Mouse (Mus musculus): Measurements from ENCODE around the gene Snrpa1. TPM values are rescaled to one million over a fixed set of nuclear protein-coding genes. Genes with fewer than 3 reads are reported as not detected.

Snrpa1 gene
- 17.3 and 34.4 TPM in 2 replicates for polyA plus RNA-seq (2012; ENCODE audit: low replicate concordance)

DNA sequence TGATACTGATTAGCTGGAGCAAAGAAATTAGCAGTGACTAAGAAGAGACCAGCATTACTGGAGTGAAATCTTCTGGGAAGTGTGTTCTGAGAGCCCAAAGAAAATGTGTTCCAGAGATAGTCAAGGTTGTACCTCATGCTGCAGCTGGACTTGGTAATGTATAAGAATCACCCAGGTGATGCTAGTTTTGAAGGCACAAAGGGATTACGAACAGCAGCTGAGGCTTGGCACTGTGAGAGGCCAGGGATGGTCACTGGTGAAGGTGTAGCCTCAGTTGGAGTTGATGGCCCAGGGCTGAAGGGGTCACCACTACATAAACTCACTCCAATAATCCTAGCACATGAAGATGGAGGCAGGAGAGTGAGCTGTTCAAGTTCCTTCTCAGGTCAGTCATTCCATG, at the start of gene Snrpa1:
Gene Snrpa1, plus strand, starts transcription at position 301 of the 400 bp plus-strand sequence.

DNA sequence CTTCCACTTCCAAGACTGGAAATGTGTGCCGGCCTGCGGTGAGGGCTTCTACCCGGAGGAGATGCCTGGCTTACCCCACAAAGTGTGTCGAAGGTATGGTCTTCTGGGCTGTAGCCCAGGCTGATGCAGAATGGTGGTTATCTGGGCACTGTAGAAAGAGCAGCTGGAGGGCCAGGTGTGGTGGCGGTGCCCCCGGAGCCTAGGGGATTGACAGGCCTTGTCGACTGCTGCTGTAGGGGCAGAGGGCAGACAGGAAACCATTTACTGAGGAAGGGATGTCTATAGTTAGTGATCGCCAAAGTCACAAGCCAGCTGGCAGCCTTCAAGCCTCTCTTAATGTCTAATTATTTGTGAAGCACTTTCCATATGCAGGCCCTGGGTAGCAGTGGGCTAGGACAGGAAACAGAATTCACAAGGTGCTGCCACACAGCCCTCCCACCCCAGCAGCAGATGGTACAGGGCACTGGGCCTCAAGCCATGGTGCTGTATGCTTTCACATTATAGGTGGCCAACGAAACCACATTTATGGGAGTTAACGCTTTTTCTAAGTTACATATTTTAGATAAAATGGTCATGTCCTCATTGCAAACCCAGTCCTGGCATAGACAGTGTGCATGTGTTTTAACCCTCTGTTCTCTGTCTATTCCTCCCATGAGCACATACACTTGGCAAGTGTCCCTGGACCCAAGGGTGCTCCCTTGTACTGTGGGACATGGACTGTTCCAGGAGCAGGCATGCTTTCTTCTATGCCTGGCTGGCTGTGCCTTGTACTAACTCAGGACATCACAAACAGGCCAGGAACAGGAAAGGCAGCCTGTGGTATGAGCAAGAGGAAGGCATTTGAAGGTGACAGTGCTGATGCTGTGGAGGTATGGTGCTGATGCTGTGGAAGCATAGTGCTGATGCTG, 15.0 kb upstream of the Snrpa1 start, which contains the start of gene Gm45213:
Gene Gm45213, plus strand, starts transcription at position 51 of the 908 bp plus-strand sequence.

DNA sequence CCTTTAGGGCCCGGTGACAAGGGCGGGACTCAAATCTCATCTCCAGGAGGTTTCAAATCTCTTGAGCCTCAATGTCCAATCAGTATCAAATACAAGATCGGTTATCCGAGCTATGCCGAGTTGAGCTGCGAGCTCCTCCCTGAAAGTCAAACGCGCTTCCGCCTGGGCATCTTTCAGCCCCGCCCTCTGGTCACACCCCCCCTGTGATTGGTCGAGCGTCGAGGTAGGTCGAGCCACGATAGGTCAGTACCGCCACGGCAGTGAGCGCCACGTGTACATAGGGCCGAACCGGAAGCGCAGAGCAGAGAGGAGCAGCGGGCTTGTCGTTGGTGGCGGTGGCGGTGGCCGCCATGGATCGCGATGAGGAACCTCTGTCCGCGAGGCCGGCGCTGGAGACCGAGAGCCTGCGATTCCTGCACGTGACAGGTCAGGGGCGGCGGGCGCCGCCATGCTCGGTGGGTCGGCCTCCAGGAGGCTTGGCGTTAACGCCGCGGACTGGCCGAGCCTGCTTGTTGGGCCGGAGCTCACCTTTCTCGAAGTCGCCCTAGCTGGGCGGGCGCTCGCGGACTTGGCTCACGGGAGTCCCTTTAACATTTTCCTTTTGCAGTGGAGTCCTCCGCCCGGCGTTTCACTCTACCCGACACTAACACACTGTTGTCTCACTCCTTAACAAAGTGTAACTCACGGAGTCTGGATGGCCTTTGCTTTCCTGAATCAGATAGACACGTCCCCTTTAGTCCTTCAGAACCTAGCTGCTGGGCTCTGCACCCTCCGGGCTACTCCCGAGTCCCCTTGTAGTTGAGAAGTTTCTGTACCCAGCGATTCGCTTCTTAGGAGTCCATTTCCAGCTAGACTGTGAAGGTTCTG, 20.8 kb downstream of the Snrpa1 start, which contains the start of gene Selenos:
Gene Selenos, plus strand, starts transcription at position 286 of the 867 bp plus-strand sequence.

DNA sequence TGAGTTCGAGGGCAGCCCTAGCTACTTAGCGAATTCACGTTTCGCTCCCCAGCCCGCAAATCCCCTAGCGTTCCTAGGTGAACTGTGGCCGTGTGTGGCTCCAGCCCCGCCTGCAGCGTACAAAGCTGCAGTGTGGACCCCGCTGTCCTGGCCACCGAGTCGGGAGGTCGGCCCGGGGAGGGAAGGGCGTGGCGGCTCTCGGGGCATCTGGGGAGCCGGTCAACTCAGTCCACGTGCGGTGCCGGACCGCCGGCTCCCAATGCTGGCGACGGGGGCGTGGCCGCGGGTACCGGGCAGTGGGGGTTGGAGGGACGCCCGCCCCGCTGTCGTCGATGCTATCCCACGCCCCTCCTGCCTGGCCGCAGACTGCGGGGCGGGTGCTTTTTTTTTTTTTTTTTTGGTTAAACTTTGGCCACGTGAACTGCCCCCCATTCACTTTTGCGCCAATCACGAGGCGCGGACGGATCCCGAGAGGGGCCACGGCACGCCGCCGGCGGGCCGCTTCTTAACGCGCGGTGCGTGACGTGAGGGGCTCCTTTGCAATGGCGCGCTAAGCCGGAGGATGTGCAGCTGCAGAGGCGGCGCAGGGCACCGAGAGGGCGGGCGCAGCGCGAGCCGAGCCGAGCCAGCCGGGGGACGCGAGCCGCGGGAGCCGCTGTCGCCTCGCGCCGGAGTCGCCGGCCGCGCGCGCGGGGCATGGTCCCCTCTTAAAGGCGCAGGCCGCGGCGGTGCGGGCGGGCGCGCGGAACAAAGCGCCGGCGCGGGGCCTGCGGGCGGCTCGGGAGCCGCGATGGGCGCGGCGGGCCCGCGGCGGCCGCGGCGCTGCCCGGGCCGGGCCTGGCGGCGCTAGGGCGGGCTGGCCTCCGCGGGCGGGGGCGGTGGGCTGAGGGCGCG, 50.4 kb downstream of the Snrpa1 start, which contains the start of gene Chsy1:
Gene Chsy1, plus strand, starts transcription at position 555 of the 894 bp plus-strand sequence.

Other genes starting within 250 kb of the Snrpa1 start
- gene Pcsk6, start 197.3 kb upstream of the Snrpa1 start, polyA plus RNA-seq (2012; ENCODE audit: low replicate concordance): 0.06 TPM in 1 of 2 replicates, not detected in the other
- not detected in 2 replicates for gene Gm45213, start 15.4 kb upstream of the Snrpa1 start, polyA plus RNA-seq (2012; ENCODE audit: low replicate concordance)
- 48.6 and 51.9 TPM in 2 replicates for gene Selenos, start 20.6 kb downstream of the Snrpa1 start, polyA plus RNA-seq (2012; ENCODE audit: low replicate concordance)
- gene Chsy1, start 50.5 kb downstream of the Snrpa1 start, polyA plus RNA-seq (2012; ENCODE audit: low replicate concordance): 20.8 and 27.7 TPM in 2 replicates